Mouse (Mus musculus) midbrain, embryonic 15.5 days (tissue): ENCODE data around the gene Mindy3. TPM values are rescaled to one million over a fixed set of nuclear protein-coding genes. Genes with fewer than 3 reads are reported as not detected.

ENCODE experiments used
- ATAC-seq: fragments of 200-750 bp; cut with Nextera tagmentation; replicated peaks from 2 replicates; pipeline ENCODE4 v1.8.0; 2017; ENCODE audit warnings: moderate TSS enrichment
- H3K27ac ChIP-seq: fragments of 300-500 bp; sonication (generic); 2 replicates; pipeline ENCODE4 v1.5.1; 2015; ENCODE audit warnings: mild to moderate bottlenecking, inconsistent platforms
- H3K27me3 ChIP-seq: fragments of 300-500 bp; sonication (generic); replicated peaks from 2 replicates; pipeline ENCODE4 v1.6.1; 2015; ENCODE audit warnings: inconsistent platforms
- H3K36me3 ChIP-seq: fragments of 300-500 bp; sonication (generic); replicated peaks from 2 replicates; pipeline ENCODE4 v1.6.1; 2015; ENCODE audit warnings: inconsistent platforms
- H3K4me1 ChIP-seq: fragments of 300-500 bp; sonication (generic); 2 replicates; pipeline ENCODE4 v1.6.1; 2015; ENCODE audit warnings: inconsistent platforms
- H3K4me2 ChIP-seq: fragments of 300-500 bp; sonication (generic); 2 replicates; pipeline ENCODE4 v1.6.1; 2015; ENCODE audit warnings: inconsistent platforms, mild to moderate bottlenecking, moderate library complexity
- H3K4me3 ChIP-seq: fragments of 300-500 bp; sonication (generic); 2 replicates; pipeline ENCODE4 v1.5.1; 2015; ENCODE audit warnings: mild to moderate bottlenecking, inconsistent platforms
- H3K9ac ChIP-seq: fragments of 300-500 bp; sonication (generic); 2 replicates; pipeline ENCODE4 v1.6.1; 2015; ENCODE audit warnings: mild to moderate bottlenecking, inconsistent platforms
- H3K9me3 ChIP-seq: fragments of 300-500 bp; sonication (generic); 2 replicates; pipeline ENCODE4 v1.6.1; 2016; ENCODE audit warnings: inconsistent platforms
- WGBS: fragments of 180-500 bp; shearing (Covaris S2); methylation state at CpG from one replicate; pipeline ENCODE4 v1.1.7; 2015; ENCODE audit warnings: mixed read lengths; 5-methylcytosine and 5-hydroxymethylcytosine counted together
- polyA plus RNA-seq: library from polyadenylated mRNA; unstranded; fragments of >200 nt; fragmentation: Nextera tagmentation; extraction: Ambion mirVana; gene quantifications from 2 replicates; pipeline ENCODE4 v1.2.1, GENCODE M21; 2015

Gene Mindy3
- polyA plus RNA-seq, 1 experiment from 2014 or later = 47.3 TPM

GRCm38 (mm10) chr2:12361310-12361709 lies 58.0 kb downstream of the Mindy3 start:
- Histone ChIP-seq H3K27me3 (no peaks in the 10 kb centered on the region), H3K4me3 (no peak overlapping the region), H3K36me3 (peaks cover 21% of the 10 kb centered on the region), H3K9ac (no peak overlapping the region), H3K27ac (no peak overlapping the region), H3K4me2 (no peak overlapping the region), H3K9me3 (no peaks in the 10 kb centered on the region), H3K4me1 (no peaks in the 10 kb centered on the region)
- no peak for ATAC-seq
- WGBS = 55% methylated on average over 1 of the region's 1 CpGs

GRCm38 (mm10) chr2:12354837-12355236 lies 64.4 kb downstream of the Mindy3 start:
- H3K36me3 ChIP-seq = peaks cover 24% of the 10 kb centered on the region
- WGBS = 98% methylated on average over 5 of the region's 5 CpGs
- no peak for ATAC-seq

GRCm38 (mm10) chr2:12348914-12349313 lies 70.4 kb downstream of the Mindy3 start:
- Histone ChIP-seq H3K9me3 (no peaks in the 10 kb centered on the region), H3K4me1 (no peaks in the 10 kb centered on the region), H3K4me2 (no peak overlapping the region), H3K9ac (no peak overlapping the region), H3K27ac (no peak overlapping the region), H3K4me3 (no peak overlapping the region), H3K27me3 (no peaks in the 10 kb centered on the region), H3K36me3 (no peaks in the 10 kb centered on the region; the same call in 1 of the 2 replicates)
- WGBS = 92% methylated on average over 2 of the region's 2 CpGs
- ATAC-seq = no peak

More at GRCm38 (mm10) chr2:12354837-12355236, 64.4 kb downstream of the Mindy3 start:
- H3K27me3 ChIP-seq = no peaks in the 10 kb centered on the region
- H3K9ac ChIP-seq = no peak overlapping the region
- no peaks in the 10 kb centered on the region for H3K9me3 ChIP-seq
- no peaks in the 10 kb centered on the region for H3K4me1 ChIP-seq
- no peak overlapping the region for H3K27ac ChIP-seq
- no peak overlapping the region for H3K4me2 ChIP-seq
- no peak overlapping the region for H3K4me3 ChIP-seq

GRCm38 (mm10) chr2:12331962-12332361 lies 87.3 kb downstream of the Mindy3 start:
- WGBS = 64% methylated on average over 2 of the region's 2 CpGs
- H3K4me3 ChIP-seq = no peak overlapping the region
- no peak overlapping the region for H3K4me2 ChIP-seq
- no peak overlapping the region for H3K9ac ChIP-seq
- H3K27ac ChIP-seq = no peak overlapping the region
- H3K9me3 ChIP-seq = no peaks in the 10 kb centered on the region
- peaks cover 18% of the 10 kb centered on the region for H3K4me1 ChIP-seq
- H3K27me3 ChIP-seq = no peaks in the 10 kb centered on the region
- no peaks in the 10 kb centered on the region for H3K36me3 ChIP-seq
- no peak for ATAC-seq

GRCm38 (mm10) chr2:12329620-12330019 lies 89.7 kb downstream of the Mindy3 start:
- peaks cover 18% of the 10 kb centered on the region for H3K4me1 ChIP-seq
- no peak overlapping the region for H3K4me2 ChIP-seq
- ATAC-seq = no peak; the same call in 1 of the 2 replicates

GRCm38 (mm10) chr2:12329068-12329407 lies 90.2 kb downstream of the Mindy3 start:
- no peaks in the 10 kb centered on the region for H3K27me3 ChIP-seq
- peak overlapping the region; percentile 49 for H3K4me2 ChIP-seq
- no peak overlapping the region for H3K4me3 ChIP-seq
- ATAC-seq = peak; percentile 31; the same call in 1 of the 2 replicates
- H3K36me3 ChIP-seq = no peaks in the 10 kb centered on the region
- H3K9me3 ChIP-seq = no peaks in the 10 kb centered on the region
- H3K27ac ChIP-seq = no peak overlapping the region
- peaks cover 18% of the 10 kb centered on the region for H3K4me1 ChIP-seq
- no peak overlapping the region for H3K9ac ChIP-seq
- WGBS = 17% methylated on average over 5 of the region's 5 CpGs

More at GRCm38 (mm10) chr2:12329620-12330019, 89.7 kb downstream of the Mindy3 start:
- Histone ChIP-seq H3K9me3 (no peaks in the 10 kb centered on the region), H3K4me3 (no peak overlapping the region), H3K27ac (no peak overlapping the region), H3K27me3 (no peaks in the 10 kb centered on the region), H3K9ac (no peak overlapping the region), H3K36me3 (no peaks in the 10 kb centered on the region)
- 42% methylated on average over 2 of the region's 2 CpGs for WGBS

- H3K9me3 ChIP-seq = no peaks in the 10 kb centered on the region
- peaks cover 18% of the 10 kb centered on the region for H3K4me1 ChIP-seq
- H3K4me2 ChIP-seq = peak overlapping the region; percentile 49
- H3K27me3 ChIP-seq = no peaks in the 10 kb centered on the region
- 17% methylated on average over 8 of the region's 8 CpGs for WGBS
- no peak overlapping the region for H3K4me3 ChIP-seq
- H3K27ac ChIP-seq = no peak overlapping the region
- no peaks in the 10 kb centered on the region for H3K36me3 ChIP-seq
- peak; percentile 40 for ATAC-seq
- no peak overlapping the region for H3K9ac ChIP-seq
Observed at GRCm38 (mm10) chr2:12328355-12329067, 90.8 kb downstream of the Mindy3 start.

- Histone ChIP-seq H3K9me3 (no peaks in the 10 kb centered on the region), H3K27me3 (no peaks in the 10 kb centered on the region), H3K9ac (no peak overlapping the region), H3K4me3 (peak overlapping the region; percentile 30), H3K27ac (no peak overlapping the region), H3K4me1 (peaks cover 18% of the 10 kb centered on the region), H3K4me2 (peak overlapping the region; percentile 49), H3K36me3 (no peaks in the 10 kb centered on the region)
- 0 out of 2 replicates have a peak, but pooled peaks have one; percentile 8 for ATAC-seq
- 30% methylated on average over 11 of the region's 11 CpGs for whole genome bisulfite sequencing
Observed at GRCm38 (mm10) chr2:12327691-12328354, 91.4 kb downstream of the Mindy3 start.

GRCm38 (mm10) chr2:12327216-12327615 lies 92.1 kb downstream of the Mindy3 start:
- H3K9ac ChIP-seq = no peak overlapping the region
- peak; percentile 84 for ATAC-seq
- peak overlapping the region; percentile 30 for H3K4me3 ChIP-seq
- peak overlapping the region; percentile 49 for H3K4me2 ChIP-seq
- peaks cover 18% of the 10 kb centered on the region for H3K4me1 ChIP-seq
- H3K36me3 ChIP-seq = no peaks in the 10 kb centered on the region
- no peak overlapping the region for H3K27ac ChIP-seq
- no peaks in the 10 kb centered on the region for H3K9me3 ChIP-seq
- no peaks in the 10 kb centered on the region for H3K27me3 ChIP-seq
- 10% methylated on average over 10 of the region's 10 CpGs for WGBS

- Histone ChIP-seq H3K4me1 (peaks cover 18% of the 10 kb centered on the region), H3K4me2 (no peak overlapping the region), H3K36me3 (no peaks in the 10 kb centered on the region), H3K27me3 (no peaks in the 10 kb centered on the region), H3K4me3 (no peak overlapping the region), H3K9ac (no peak overlapping the region), H3K9me3 (no peaks in the 10 kb centered on the region), H3K27ac (no peak overlapping the region)
- no peak for ATAC-seq
- WGBS = 85% methylated on average over 2 of the region's 2 CpGs
Observed at GRCm38 (mm10) chr2:12325868-12326267, 93.4 kb downstream of the Mindy3 start.

GRCm38 (mm10) chr2:12325417-12325816 lies 93.9 kb downstream of the Mindy3 start:
- no peak for ATAC-seq
- Histone ChIP-seq H3K36me3 (no peaks in the 10 kb centered on the region), H3K4me3 (no peak overlapping the region), H3K4me1 (peaks cover 18% of the 10 kb centered on the region), H3K4me2 (no peak overlapping the region), H3K9ac (no peak overlapping the region), H3K27me3 (no peaks in the 10 kb centered on the region), H3K27ac (no peak overlapping the region), H3K9me3 (no peaks in the 10 kb centered on the region)
- WGBS = 88% methylated on average over 6 of the region's 6 CpGs

GRCm38 (mm10) chr2:12320914-12321313 lies 98.4 kb downstream of the Mindy3 start:
- Histone ChIP-seq H3K9ac (no peak overlapping the region), H3K4me1 (no peaks in the 10 kb centered on the region), H3K27me3 (no peaks in the 10 kb centered on the region), H3K36me3 (no peaks in the 10 kb centered on the region), H3K9me3 (no peaks in the 10 kb centered on the region), H3K27ac (no peak overlapping the region), H3K4me3 (no peak overlapping the region), H3K4me2 (no peak overlapping the region)
- ATAC-seq = no peak
- WGBS = 91% methylated on average over 4 of the region's 4 CpGs

- H3K27me3 ChIP-seq = no peaks in the 10 kb centered on the region
- H3K36me3 ChIP-seq = no peaks in the 10 kb centered on the region
- H3K4me3 ChIP-seq = no peak overlapping the region
- H3K4me1 ChIP-seq = no peaks in the 10 kb centered on the region
- H3K4me2 ChIP-seq = no peak overlapping the region
- H3K9ac ChIP-seq = no peak overlapping the region
- H3K9me3 ChIP-seq = no peaks in the 10 kb centered on the region
- 88% methylated on average over 3 of the region's 3 CpGs for WGBS
- no peak for ATAC-seq
- H3K27ac ChIP-seq = no peak overlapping the region
Observed at GRCm38 (mm10) chr2:12318715-12319114, 100.6 kb downstream of the Mindy3 start.
